9 mouse cellular contexts compared by ENCODE assay signal in genomic region chr2:178058195-178058594, GRCm38 (mm10). TPM values are rescaled to one million over a fixed set of nuclear protein-coding genes. Genes with fewer than 3 reads are reported as not detected.
DNase-seq lines count a peak whose midpoint lies in the region; ATAC-seq and TF ChIP-seq lines count a peak whose summit lies in the region.
"Had no signal": no experiment of that assay in that cellular context is flagged by ENCODE, and none has a peak within 500 bp of the region (broad histone marks: within the 10 kb centered on the region; RNA-seq: fewer than 3 reads in every experiment).

No protein-coding gene starts in this region.

- H3K4me1 ChIP-seq in kidney, embryonic 15.5 days = no peaks in the 10 kb centered on the region
- no peaks in the 10 kb centered on the region for H3K4me1 ChIP-seq in ES-E14 (ENCODE audit: control insufficient read depth in 2 of 2, insufficient read depth in 2 of 2, low read length in 2 of 2, poor library complexity in 1 of 2)
- H3K4me1 ChIP-seq in neural tube, embryonic 11.5 days (ENCODE audit: control insufficient read depth, insufficient read depth, low read length) = no peaks in the 10 kb centered on the region
- no peaks in the 10 kb centered on the region for H3K4me1 ChIP-seq in forebrain, embryonic 16.5 days (replicated peaks; ENCODE audit: control insufficient read depth, insufficient read depth, low read length)

- no peak overlapping the region for H3K27ac ChIP-seq in kidney, embryonic 15.5 days
- H3K27ac ChIP-seq in ES-E14 (ENCODE audit: insufficient read depth, low read depth, low read length, poor library complexity, severe bottlenecking) = no peak overlapping the region
- H3K27ac ChIP-seq in neural tube, embryonic 11.5 days (ENCODE audit: low read depth, low read length) = no peak overlapping the region
- no peak overlapping the region for H3K27ac ChIP-seq in forebrain, embryonic 16.5 days (ENCODE audit: low read length)

- intact Hi-C loops in left cerebral cortex, postnatal 14 days (cut with DNase I) = no loop called here

- no peak for ATAC-seq in kidney, embryonic 15.5 days (replicated peaks; ENCODE audit: low FRiP score)
- ATAC-seq in neural tube, embryonic 11.5 days (ENCODE audit: insufficient read depth, low FRiP score, low TSS enrichment) = peak; percentile 50; the same call in 1 of the 2 replicates
- ATAC-seq in forebrain, embryonic 16.5 days = no peak

- 0 out of 2 replicates have a peak, but pooled peaks cover 3% of the 10 kb centered on the region for H3K9me3 ChIP-seq in kidney, embryonic 15.5 days (replicated peaks)
- no peaks in the 10 kb centered on the region for H3K9me3 ChIP-seq in ES-E14 (ENCODE audit: control insufficient read depth, insufficient read depth, low read depth, low read length)
- H3K9me3 ChIP-seq in neural tube, embryonic 11.5 days (ENCODE audit: control insufficient read depth, low read length) = no peaks in the 10 kb centered on the region
- H3K9me3 ChIP-seq in forebrain, embryonic 16.5 days (ENCODE audit: control insufficient read depth, low read length) = no peaks in the 10 kb centered on the region; the same call in 1 of the 2 replicates

- H3K4me2 ChIP-seq in kidney, embryonic 15.5 days = no peak overlapping the region
- H3K4me2 ChIP-seq in neural tube, embryonic 11.5 days (ENCODE audit: low read depth) = no peak overlapping the region
- H3K4me2 ChIP-seq in forebrain, embryonic 16.5 days (ENCODE audit: low read length) = no peak overlapping the region

- peak; percentile 74 for DNase-seq in kidney, adult 9 months
- peak; percentile 47 for DNase-seq in ES-E14 (ENCODE audit: low read depth, low spot score)
- DNase-seq in c-Kit-negative CD71-positive TER-119-positive erythroid progenitor cells, embryonic 14.5 days (ENCODE audit: low read depth, low spot score) = peak; percentile 15
- peak; percentile 58 for DNase-seq in gastrocnemius, postnatal 10 days
- DNase-seq in left cerebral cortex, postnatal 14 days (ENCODE audit: low spot score in 2 of 2) = peak; percentile 37 to 56
- peak; percentile 37 for DNase-seq in neural tube, embryonic 11.5 days (ENCODE audit: low spot score)

- no peak overlapping the region for H3K9ac ChIP-seq in kidney, embryonic 15.5 days
- no peak overlapping the region for H3K9ac ChIP-seq in ES-E14 (ENCODE audit: insufficient read depth, low read depth, low read length, poor library complexity, severe bottlenecking)
- H3K9ac ChIP-seq in neural tube, embryonic 11.5 days (ENCODE audit: low read length) = no peak overlapping the region
- H3K9ac ChIP-seq in forebrain, embryonic 16.5 days (replicated peaks; ENCODE audit: low read depth, low read length) = no peak overlapping the region

- no peak overlapping the region for H3K4me3 ChIP-seq in kidney, embryonic 15.5 days (replicated peaks)
- H3K4me3 ChIP-seq in ES-E14 (ENCODE audit: insufficient read depth in 1 of 2, low read depth in 1 of 2, low read length in 2 of 2, poor library complexity in 1 of 2, severe bottlenecking in 1 of 2) = no peak overlapping the region
- no peak overlapping the region for H3K4me3 ChIP-seq in neural tube, embryonic 11.5 days (ENCODE audit: low read depth, low read length)
- no peak overlapping the region for H3K4me3 ChIP-seq in forebrain, embryonic 16.5 days (replicated peaks; ENCODE audit: low read length)
- H3K4me3 ChIP-seq: erythroblast, embryonic 14.5 days had no signal

- WGBS in kidney, embryonic 15.5 days = 9% methylated on average over 1 of the region's 1 CpGs
- 8% methylated on average over 1 of the region's 1 CpGs for WGBS in neural tube, embryonic 11.5 days
- WGBS in forebrain, embryonic 16.5 days = 10% methylated on average over 1 of the region's 1 CpGs

- H3K27me3 ChIP-seq in kidney, embryonic 15.5 days = no peaks in the 10 kb centered on the region
- H3K27me3 ChIP-seq in neural tube, embryonic 11.5 days (ENCODE audit: control insufficient read depth, insufficient read depth, low read length) = no peaks in the 10 kb centered on the region
- H3K27me3 ChIP-seq in forebrain, embryonic 16.5 days (replicated peaks; ENCODE audit: control insufficient read depth, insufficient read depth, low read length) = no peaks in the 10 kb centered on the region

- peaks cover 12% of the 10 kb centered on the region for H3K36me3 ChIP-seq in kidney, embryonic 15.5 days
- peaks cover 3% of the 10 kb centered on the region; the same call in 1 of the 2 replicates for H3K36me3 ChIP-seq in ES-E14 (ENCODE audit: control insufficient read depth, insufficient read depth, low read length, poor library complexity, severe bottlenecking)
- no peaks in the 10 kb centered on the region for H3K36me3 ChIP-seq in neural tube, embryonic 11.5 days (ENCODE audit: control insufficient read depth, insufficient read depth, low read length)
- H3K36me3 ChIP-seq in forebrain, embryonic 16.5 days (ENCODE audit: control insufficient read depth, insufficient read depth) = no peaks in the 10 kb centered on the region

- in situ Hi-C loops in ES-E14 (cut with MboI; ENCODE audit: low sequenced_read_pairs in 2 of 2, unreplicated experiment in 2 of 2) = no loop called here

TF ChIP-seq in ES-E14, 5 proteins besides CTCF, POLR2A, EP300 and RAD21:
- TF ChIP-seq CHD2 (IDR thresholded peaks at IDR 0.05; ENCODE audit: low read depth, low read length) (no peak), MAFK (IDR thresholded peaks at IDR 0.05; ENCODE audit: insufficient read depth, low read depth, low read length) (no peak), ZC3H11A (IDR thresholded peaks at IDR 0.05; ENCODE audit: borderline replicate concordance, low read depth, low read length) (peak; percentile 86), ZNF384 (IDR thresholded peaks at IDR 0.05; ENCODE audit: low read depth, low read length) (no peak), HCFC1 (IDR thresholded peaks at IDR 0.05; ENCODE audit: borderline replicate concordance, insufficient read depth, low read length) (no peak)
TF ChIP-seq in ES-E14: peak in this region for 1.

RNA-seq across cellular contexts. Expression of gene Zfp931, which starts 20.1 kb away (rescaled TPM):
- 18.2 and 19.0 TPM in 2 replicates for polyA plus RNA-seq in kidney, embryonic 15.5 days (2015; fragmentation: Nextera tagmentation; extraction: Ambion mirVana)
- 19.4 and 19.5 TPM in 2 replicates for total RNA-seq in ES-E14 (2012; rRNA removed)
- total RNA-seq in gastrocnemius, postnatal 10 days (2021) = 1 to 10 TPM; 7.1 to 7.7 TPM
- total RNA-seq in left cerebral cortex, postnatal 14 days (2021) = 10 to 100 TPM; 19.6 to 20.2 TPM
- polyA plus RNA-seq in neural tube, embryonic 11.5 days (2014; fragmentation: Nextera tagmentation; extraction: Ambion mirVana) = 11.6 and 11.7 TPM in 2 replicates
- polyA plus RNA-seq in forebrain, embryonic 16.5 days (2015; fragmentation: Nextera tagmentation; extraction: Ambion mirVana) = 14.5 and 16.9 TPM in 2 replicates
- polyA plus RNA-seq: erythroblast, embryonic 14.5 days had no signal

RNA-seq across cellular contexts. Expression of gene Zfp971, which starts 35.1 kb away (rescaled TPM):
- 11.0 and 12.2 TPM in 2 replicates for polyA plus RNA-seq in kidney, embryonic 15.5 days (2015; fragmentation: Nextera tagmentation; extraction: Ambion mirVana)
- total RNA-seq in ES-E14 (2012; rRNA removed) = 25.7 and 27.2 TPM in 2 replicates
- 10 to 100 TPM; 17.7 to 19.8 TPM for total RNA-seq in gastrocnemius, postnatal 10 days (2021)
- total RNA-seq in left cerebral cortex, postnatal 14 days (2021) = 10 to 100 TPM; 19.4 to 23.2 TPM
- polyA plus RNA-seq in neural tube, embryonic 11.5 days (2014; fragmentation: Nextera tagmentation; extraction: Ambion mirVana) = 13.6 and 14.0 TPM in 2 replicates
- 8.5 and 10.5 TPM in 2 replicates for polyA plus RNA-seq in forebrain, embryonic 16.5 days (2015; fragmentation: Nextera tagmentation; extraction: Ambion mirVana)
- polyA plus RNA-seq: erythroblast, embryonic 14.5 days had no signal

Comparison
In these comparisons a context has a peak if more than half of its experiments do, and no peak if none do; other contexts are left out.
1. DNase-seq: peak in every context shown above with its lines; median percentile 74 in kidney, adult 9 months; 58 in gastrocnemius, postnatal 10 days; 47 in ES-E14; 46 in left cerebral cortex, postnatal 14 days; 37 in neural tube, embryonic 11.5 days; 15 in c-Kit-negative CD71-positive TER-119-positive erythroid progenitor cells, embryonic 14.5 days.